Mouse (Mus musculus): ENCODE data around the gene Cyb5r1. TPM values are rescaled to one million over a fixed set of nuclear protein-coding genes. Genes with fewer than 3 reads are reported as not detected.

Cyb5r1 gene
- 3.2 and 3.7 TPM in 2 replicates for polyA plus RNA-seq (2012)

GRCm38 (mm10) chr1:134405509-134406413 is at the start of gene Cyb5r1:
TSS of gene Cyb5r1 (plus strand) at chr1:134405559.
- H3K4me1 ChIP-seq (ENCODE audit: control insufficient read depth), result peaks cover 21% of the 10 kb centered on the region
- TF ChIP-seq GATA1 (IDR thresholded peaks at IDR 0.05; ENCODE audit: low read length), result no peak
- no peak for TF ChIP-seq TAL1 (IDR thresholded peaks at IDR 0.05; ENCODE audit: low read length)

GRCm38 (mm10) chr1:134357461-134357860 is 47.9 kb upstream of the Cyb5r1 start:
- H3K4me1 ChIP-seq (ENCODE audit: control insufficient read depth), result peaks cover 39% of the 10 kb centered on the region
- H3K27me3 ChIP-seq (ENCODE audit: control insufficient read depth), result no peaks in the 10 kb centered on the region
- H3K9me3 ChIP-seq (ENCODE audit: control insufficient read depth, low read length), result no peaks in the 10 kb centered on the region
- TF ChIP-seq GATA1 (IDR thresholded peaks at IDR 0.05; ENCODE audit: low read length) (no peak), TAL1 (IDR thresholded peaks at IDR 0.05; ENCODE audit: low read length) (no peak)
- no peak overlapping the region for H3K4me3 ChIP-seq (replicated peaks)
- H3K36me3 ChIP-seq (ENCODE audit: control insufficient read depth), result peaks cover 80% of the 10 kb centered on the region

More at GRCm38 (mm10) chr1:134405509-134406413, at the start of gene Cyb5r1:
- no peaks in the 10 kb centered on the region for H3K27me3 ChIP-seq (ENCODE audit: control insufficient read depth)
- H3K36me3 ChIP-seq (ENCODE audit: control insufficient read depth), result peaks cover 35% of the 10 kb centered on the region
- H3K9me3 ChIP-seq (ENCODE audit: control insufficient read depth, low read length), result no peaks in the 10 kb centered on the region
- peak within 1 kb of the TSS; percentile 81 for H3K4me3 ChIP-seq (replicated peaks)

- Histone ChIP-seq H3K4me1 (ENCODE audit: control insufficient read depth) (peaks cover 45% of the 10 kb centered on the region), H3K36me3 (ENCODE audit: control insufficient read depth) (peaks cover 48% of the 10 kb centered on the region), H3K9me3 (ENCODE audit: control insufficient read depth, low read length) (no peaks in the 10 kb centered on the region), H3K4me3 (replicated peaks) (peak overlapping the region; percentile 91), H3K27me3 (ENCODE audit: control insufficient read depth) (no peaks in the 10 kb centered on the region)
- no peak for TF ChIP-seq TAL1 (IDR thresholded peaks at IDR 0.05; ENCODE audit: low read length)
- no peak for TF ChIP-seq GATA1 (IDR thresholded peaks at IDR 0.05; ENCODE audit: low read length)
Observed at GRCm38 (mm10) chr1:134360656-134361055, 44.7 kb upstream of the Cyb5r1 start.

- H3K36me3 ChIP-seq (ENCODE audit: control insufficient read depth), result peaks cover 42% of the 10 kb centered on the region
- peaks cover 45% of the 10 kb centered on the region for H3K4me1 ChIP-seq (ENCODE audit: control insufficient read depth)
- H3K4me3 ChIP-seq (replicated peaks), result peak overlapping the region; percentile 91
- H3K9me3 ChIP-seq (ENCODE audit: control insufficient read depth, low read length), result no peaks in the 10 kb centered on the region
- TF ChIP-seq TAL1 (IDR thresholded peaks at IDR 0.05; ENCODE audit: low read length) (no peak), GATA1 (IDR thresholded peaks at IDR 0.05; ENCODE audit: low read length) (no peak)
- no peaks in the 10 kb centered on the region for H3K27me3 ChIP-seq (ENCODE audit: control insufficient read depth)
Observed at GRCm38 (mm10) chr1:134361195-134361856, 44.0 kb upstream of the Cyb5r1 start.

- peak within 1 kb of the TSS; percentile 91 for H3K4me3 ChIP-seq (replicated peaks)
- H3K27me3 ChIP-seq (ENCODE audit: control insufficient read depth), result no peaks in the 10 kb centered on the region
- H3K4me1 ChIP-seq (ENCODE audit: control insufficient read depth), result peaks cover 45% of the 10 kb centered on the region
- H3K36me3 ChIP-seq (ENCODE audit: control insufficient read depth), result peaks cover 37% of the 10 kb centered on the region
- no peaks in the 10 kb centered on the region for H3K9me3 ChIP-seq (ENCODE audit: control insufficient read depth, low read length)
- TF ChIP-seq TAL1 (IDR thresholded peaks at IDR 0.05; ENCODE audit: low read length) (no peak), GATA1 (IDR thresholded peaks at IDR 0.05; ENCODE audit: low read length) (no peak)
Observed at GRCm38 (mm10) chr1:134361857-134362212, 43.5 kb upstream of the Cyb5r1 start, which contains the start of gene Tmem183a. TSS of gene Tmem183a (minus strand) at chr1:134361979.

- no peak for TF ChIP-seq TAL1 (IDR thresholded peaks at IDR 0.05; ENCODE audit: low read length)
- TF ChIP-seq GATA1 (IDR thresholded peaks at IDR 0.05; ENCODE audit: low read length), result no peak
- peaks cover 26% of the 10 kb centered on the region for H3K36me3 ChIP-seq (ENCODE audit: control insufficient read depth)
Observed at GRCm38 (mm10) chr1:134363194-134363593, 42.2 kb upstream of the Cyb5r1 start.

GRCm38 (mm10) chr1:134365491-134365890 is 39.9 kb upstream of the Cyb5r1 start:
- no peaks in the 10 kb centered on the region; the same call in 1 of the 2 replicates for H3K27me3 ChIP-seq (ENCODE audit: control insufficient read depth)
- peaks cover 10% of the 10 kb centered on the region for H3K9me3 ChIP-seq (ENCODE audit: control insufficient read depth, low read length)
- H3K36me3 ChIP-seq (ENCODE audit: control insufficient read depth), result peaks cover 3% of the 10 kb centered on the region
- H3K4me3 ChIP-seq (replicated peaks), result no peak overlapping the region
- H3K4me1 ChIP-seq (ENCODE audit: control insufficient read depth), result peaks cover 20% of the 10 kb centered on the region
- no peak for TF ChIP-seq TAL1 (IDR thresholded peaks at IDR 0.05; ENCODE audit: low read length)
- no peak for TF ChIP-seq GATA1 (IDR thresholded peaks at IDR 0.05; ENCODE audit: low read length)

More at GRCm38 (mm10) chr1:134363194-134363593, 42.2 kb upstream of the Cyb5r1 start:
- Histone ChIP-seq H3K4me3 (replicated peaks) (no peak overlapping the region), H3K27me3 (ENCODE audit: control insufficient read depth) (no peaks in the 10 kb centered on the region), H3K4me1 (ENCODE audit: control insufficient read depth) (peaks cover 39% of the 10 kb centered on the region), H3K9me3 (ENCODE audit: control insufficient read depth, low read length) (no peaks in the 10 kb centered on the region)

- H3K27me3 ChIP-seq (ENCODE audit: control insufficient read depth), result no peaks in the 10 kb centered on the region; the same call in 1 of the 2 replicates
- H3K4me1 ChIP-seq (ENCODE audit: control insufficient read depth), result peaks cover 3% of the 10 kb centered on the region
- TF ChIP-seq GATA1 (IDR thresholded peaks at IDR 0.05; ENCODE audit: low read length) (no peak), TAL1 (IDR thresholded peaks at IDR 0.05; ENCODE audit: low read length) (no peak)
- no peaks in the 10 kb centered on the region for H3K36me3 ChIP-seq (ENCODE audit: control insufficient read depth)
- no peak overlapping the region for H3K4me3 ChIP-seq (replicated peaks)
- H3K9me3 ChIP-seq (ENCODE audit: control insufficient read depth, low read length), result peaks cover 19% of the 10 kb centered on the region
Observed at GRCm38 (mm10) chr1:134368777-134369337, 36.5 kb upstream of the Cyb5r1 start.

GRCm38 (mm10) chr1:134374124-134374523 is 31.2 kb upstream of the Cyb5r1 start:
- TF ChIP-seq TAL1 (IDR thresholded peaks at IDR 0.05; ENCODE audit: low read length) (no peak), GATA1 (IDR thresholded peaks at IDR 0.05; ENCODE audit: low read length) (no peak)
- Histone ChIP-seq H3K4me1 (ENCODE audit: control insufficient read depth) (no peaks in the 10 kb centered on the region), H3K4me3 (replicated peaks) (no peak overlapping the region), H3K9me3 (ENCODE audit: control insufficient read depth, low read length) (peaks cover 19% of the 10 kb centered on the region), H3K36me3 (ENCODE audit: control insufficient read depth) (no peaks in the 10 kb centered on the region), H3K27me3 (ENCODE audit: control insufficient read depth) (no peaks in the 10 kb centered on the region; the same call in none of the 2 replicates)
